Mouse (Mus musculus) heart, adult 10 weeks (tissue): ENCODE data around the gene Olfr140. TPM values are rescaled to one million over a fixed set of nuclear protein-coding genes. Genes with fewer than 3 reads are reported as not detected.

ENCODE experiments used
- polyA plus RNA-seq: library from polyadenylated mRNA; stranded (reverse); fragments of 350-450 nt; fragmentation: Illumina TruSeq; extraction: RNeasy Lipid Tissue Mini Kit (QIAGEN cat#74804); gene quantifications from one replicate; pipeline ENCODE4 v1.2.3, GENCODE M21; 2014; ENCODE audit warnings: low read depth, low replicate concordance

Olfr140 gene
- not detected for polyA plus RNA-seq

DNA sequence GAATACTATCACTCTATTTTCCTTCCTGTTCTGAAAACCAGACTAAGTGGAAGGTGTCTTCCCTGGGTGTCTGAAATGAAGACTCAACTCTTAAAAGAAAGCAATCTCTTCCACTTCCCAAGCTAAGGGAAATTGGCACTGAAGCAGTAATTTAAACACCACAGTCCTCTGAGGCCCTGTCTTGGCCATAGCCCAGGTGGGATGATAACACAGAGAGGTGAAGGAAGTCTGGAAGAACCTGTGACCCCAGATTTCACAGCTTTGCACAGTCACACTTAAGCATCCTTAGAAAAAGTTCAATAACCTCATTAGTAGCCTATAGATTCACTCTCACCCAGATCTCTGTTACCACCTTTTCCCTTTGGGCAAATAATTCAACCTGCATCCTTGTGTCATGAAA, at the start of gene Olfr140:
Olfr140 (minus strand) TSS at position 101 of the 400 bp plus-strand sequence.

DNA sequence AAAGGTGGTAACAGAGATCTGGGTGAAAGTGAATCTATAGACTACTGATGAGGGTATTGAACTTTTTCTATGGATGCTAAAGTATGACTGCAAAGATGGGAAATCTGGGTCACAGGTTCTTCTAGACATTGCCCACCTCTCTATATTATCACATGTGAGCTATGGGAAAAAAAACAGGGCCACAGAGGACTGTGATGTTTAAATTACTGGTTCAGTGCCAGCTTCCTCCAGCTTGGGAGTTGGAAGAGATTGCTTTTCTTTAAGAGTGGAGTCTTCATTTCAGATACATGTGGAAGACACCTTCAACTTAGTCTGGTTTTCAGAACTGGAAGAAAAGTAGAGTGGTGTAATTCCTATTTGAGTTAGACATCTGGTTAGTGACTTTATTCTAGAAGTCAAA, 28.4 kb downstream of the Olfr140 start, which contains the start of gene Olfr1265:
Olfr1265 (plus strand) TSS at position 301 of the 400 bp plus-strand sequence.

DNA sequence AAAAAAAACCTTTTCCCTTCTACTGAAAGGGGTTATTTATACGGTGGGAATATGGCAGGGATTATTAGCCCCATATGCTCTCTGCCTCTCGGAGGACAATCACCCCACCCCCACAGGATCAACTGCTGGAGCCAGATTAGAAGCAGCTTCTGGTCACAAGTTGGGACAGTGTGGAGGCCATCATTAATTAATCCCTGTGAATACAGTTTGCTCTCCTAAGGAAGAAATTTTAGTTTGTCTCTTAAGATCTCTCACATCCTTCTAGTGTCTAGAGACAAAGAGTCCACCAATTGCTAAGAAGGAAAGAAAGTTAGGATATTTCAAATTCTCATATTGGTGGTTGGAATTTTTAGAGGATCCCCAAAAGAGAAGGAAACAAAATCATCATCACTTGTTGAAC, 37.9 kb downstream of the Olfr140 start, which contains the start of gene Olfr1264:
Olfr1264 (minus strand) TSS at position 101 of the 400 bp plus-strand sequence.

GRCm38 (mm10) chr2:90011831-90012230, 51.6 kb downstream of the Olfr140 start, which contains the start of gene Olfr1263:
Olfr1263 (plus strand) TSS chr2:90012131.

DNA sequence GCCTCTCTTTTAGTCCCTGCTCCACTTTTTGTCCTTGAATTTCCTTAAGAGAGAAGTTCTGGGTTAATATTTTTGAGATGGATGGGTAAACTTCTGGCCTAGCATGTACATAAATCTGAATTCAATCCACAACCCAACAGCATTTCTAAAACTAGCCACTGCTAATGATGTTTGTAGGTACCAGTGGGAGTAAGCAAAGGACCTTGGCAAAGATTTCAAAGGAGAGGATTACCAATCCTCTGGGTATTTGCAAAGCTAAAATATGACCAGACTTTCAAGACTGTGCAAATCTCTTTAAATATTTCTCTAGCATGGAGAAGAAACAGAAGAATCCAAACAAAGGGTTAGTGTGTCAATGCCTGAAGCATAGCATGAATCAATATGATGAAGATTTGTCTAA, 63.5 kb downstream of the Olfr140 start, which contains the start of gene Olfr1262:
Olfr1262 (plus strand) TSS at position 301 of the 400 bp plus-strand sequence.

Other genes starting within 250 kb of the Olfr140 start
- not detected for gene Olfr1256, start 222.0 kb downstream of the Olfr140 start, polyA plus RNA-seq
- not detected for gene Olfr48, start 215.4 kb downstream of the Olfr140 start, polyA plus RNA-seq
- gene Olfr1257, start 185.2 kb downstream of the Olfr140 start, polyA plus RNA-seq = not detected
- gene Olfr1258, start 136.3 kb downstream of the Olfr140 start, polyA plus RNA-seq = not detected
- gene Olfr1259, start 114.9 kb downstream of the Olfr140 start, polyA plus RNA-seq = not detected
- gene Olfr1260, start 89.3 kb downstream of the Olfr140 start, polyA plus RNA-seq = not detected
- not detected for gene Olfr1261, start 72.4 kb downstream of the Olfr140 start, polyA plus RNA-seq
- not detected for gene Olfr1262, start 63.4 kb downstream of the Olfr140 start, polyA plus RNA-seq
- not detected for gene Olfr1263, start 51.5 kb downstream of the Olfr140 start, polyA plus RNA-seq
- gene Olfr1264, start 38.0 kb downstream of the Olfr140 start, polyA plus RNA-seq = not detected
- not detected for gene Olfr1265, start 28.3 kb downstream of the Olfr140 start, polyA plus RNA-seq
- gene Olfr1269, start 57.8 kb upstream of the Olfr140 start, polyA plus RNA-seq = not detected
- not detected for gene Olfr32, start 78.7 kb upstream of the Olfr140 start, polyA plus RNA-seq
- not detected for gene Olfr1270, start 89.5 kb upstream of the Olfr140 start, polyA plus RNA-seq
- not detected for gene Olfr1506, start 160.9 kb upstream of the Olfr140 start, polyA plus RNA-seq
- gene Olfr142, start 194.0 kb upstream of the Olfr140 start, polyA plus RNA-seq = not detected
- gene Olfr1271, start 207.4 kb upstream of the Olfr140 start, polyA plus RNA-seq = not detected
- not detected for gene Olfr1272, start 229.2 kb upstream of the Olfr140 start, polyA plus RNA-seq